Mouse (Mus musculus): ENCODE results near the gene Spock1.

- TF ChIP-seq ZC3H11A (IDR thresholded peaks at IDR 0.05; ENCODE audit: borderline replicate concordance, low read depth, low read length): no peak
- no peak for TF ChIP-seq MAFK (IDR thresholded peaks at IDR 0.05; ENCODE audit: insufficient read depth, low read depth, low read length)
- no peak for TF ChIP-seq HCFC1 (IDR thresholded peaks at IDR 0.05; ENCODE audit: borderline replicate concordance, insufficient read depth, low read length)
- TF ChIP-seq CHD2 (IDR thresholded peaks at IDR 0.05; ENCODE audit: low read depth, low read length): no peak
Measured at GRCm38 (mm10) chr13:57595032-57595760, 312.9 kb downstream of the Spock1 start.

Data from ES-E14 (cell line).